Comparison of ENCODE assay signal across 7 mouse cellular contexts in genomic region chr9:45411803-45412202, GRCm38 (mm10). TPM values are rescaled to one million over a fixed set of nuclear protein-coding genes. Genes with fewer than 3 reads are reported as not detected.
DNase-seq lines count a peak whose midpoint lies in the region; ATAC-seq and TF ChIP-seq lines count a peak whose summit lies in the region.

No protein-coding gene starts in this region.

- in situ Hi-C loops in ES-E14 (cut with MboI; ENCODE audit: low sequenced_read_pairs in 2 of 2, unreplicated experiment in 2 of 2) = loop anchor here (5.0 to 10.0 kb wide), 3 partner anchors 107 to 187 kb away; no protein-coding TSS in a partner anchor

- H3K4me3 ChIP-seq in ES-E14 (ENCODE audit: insufficient read depth in 1 of 2, low read depth in 1 of 2, low read length in 2 of 2, poor library complexity in 1 of 2, severe bottlenecking in 1 of 2) = no peak overlapping the region
- peak overlapping the region; percentile 12; the same call in 1 of the 2 replicates for H3K4me3 ChIP-seq in hindbrain, embryonic 10.5 days
- H3K4me3 ChIP-seq in limb, embryonic 12.5 days (replicated peaks) = 0 out of 2 replicates have a peak overlapping the region, but pooled peaks have one; percentile 15
- H3K4me3 ChIP-seq in midbrain, embryonic 16.5 days (ENCODE audit: low read depth, low read length) = no peak overlapping the region

- WGBS in hindbrain, embryonic 10.5 days = 25% methylated on average over 7 of the region's 7 CpGs
- 26% methylated on average over 7 of the region's 7 CpGs for WGBS in limb, embryonic 12.5 days
- 22% methylated on average over 7 of the region's 7 CpGs for WGBS in midbrain, embryonic 16.5 days

- no peaks in the 10 kb centered on the region for H3K36me3 ChIP-seq in ES-E14 (ENCODE audit: control insufficient read depth, insufficient read depth, low read length, poor library complexity, severe bottlenecking)
- H3K36me3 ChIP-seq in hindbrain, embryonic 10.5 days = no peaks in the 10 kb centered on the region
- no peaks in the 10 kb centered on the region for H3K36me3 ChIP-seq in limb, embryonic 12.5 days
- H3K36me3 ChIP-seq in midbrain, embryonic 16.5 days (ENCODE audit: control insufficient read depth, insufficient read depth, low read length) = no peaks in the 10 kb centered on the region

- H3K9me3 ChIP-seq in ES-E14 (ENCODE audit: control insufficient read depth, insufficient read depth, low read depth, low read length) = no peaks in the 10 kb centered on the region
- no peaks in the 10 kb centered on the region for H3K9me3 ChIP-seq in hindbrain, embryonic 10.5 days
- no peaks in the 10 kb centered on the region for H3K9me3 ChIP-seq in limb, embryonic 12.5 days
- no peaks in the 10 kb centered on the region for H3K9me3 ChIP-seq in midbrain, embryonic 16.5 days (replicated peaks; ENCODE audit: control insufficient read depth, low read length, poor library complexity, severe bottlenecking)

- H3K4me2 ChIP-seq in limb, embryonic 12.5 days = peak overlapping the region; percentile 46
- peak overlapping the region; percentile 44 for H3K4me2 ChIP-seq in midbrain, embryonic 16.5 days (ENCODE audit: low read length)

- H3K27ac ChIP-seq in ES-E14 (ENCODE audit: insufficient read depth, low read depth, low read length, poor library complexity, severe bottlenecking) = no peak overlapping the region
- no peak overlapping the region for H3K27ac ChIP-seq in hindbrain, embryonic 10.5 days
- no peak overlapping the region for H3K27ac ChIP-seq in limb, embryonic 12.5 days
- H3K27ac ChIP-seq in midbrain, embryonic 16.5 days (ENCODE audit: low read length) = peak overlapping the region; percentile 44; the same call in 1 of the 2 replicates

- 0 out of 4 replicates have a peak, but pooled peaks cover 0 to 1% of the 10 kb centered on the region in 2 experiments for H3K4me1 ChIP-seq in ES-E14 (ENCODE audit: control insufficient read depth in 2 of 2, insufficient read depth in 2 of 2, low read length in 2 of 2, poor library complexity in 1 of 2)
- H3K4me1 ChIP-seq in hindbrain, embryonic 10.5 days (replicated peaks) = peaks cover 18% of the 10 kb centered on the region
- no peaks in the 10 kb centered on the region for H3K4me1 ChIP-seq in limb, embryonic 12.5 days (replicated peaks)
- H3K4me1 ChIP-seq in midbrain, embryonic 16.5 days (ENCODE audit: control insufficient read depth, insufficient read depth, low read length) = peaks cover 12% of the 10 kb centered on the region

- H3K9ac ChIP-seq in ES-E14 (ENCODE audit: insufficient read depth, low read depth, low read length, poor library complexity, severe bottlenecking) = no peak overlapping the region; the same call in 1 of the 2 replicates
- no peak overlapping the region for H3K9ac ChIP-seq in limb, embryonic 12.5 days (replicated peaks)
- peak overlapping the region; percentile 31; the same call in 1 of the 2 replicates for H3K9ac ChIP-seq in midbrain, embryonic 16.5 days (ENCODE audit: low read depth, low read length)

- DNase-seq in CD4-positive helper T cell, adult 2 months (ENCODE audit: low read depth, low spot score) = peak; percentile 71
- no peak for DNase-seq in ES-E14 (ENCODE audit: low read depth, low spot score)
- peak; percentile 73 for DNase-seq in embryo, embryonic 10 days (ENCODE audit: low spot score)
- DNase-seq in hindbrain, embryonic 10.5 days (ENCODE audit: low spot score) = peak; percentile 15
- no peak for DNase-seq in ovary, adult 18-20 months (ENCODE audit: low spot score)

- peaks cover 31% of the 10 kb centered on the region for H3K27me3 ChIP-seq in hindbrain, embryonic 10.5 days (ENCODE audit: insufficient read depth, poor library complexity, severe bottlenecking)
- H3K27me3 ChIP-seq in limb, embryonic 12.5 days = peaks cover 17% of the 10 kb centered on the region
- H3K27me3 ChIP-seq in midbrain, embryonic 16.5 days (ENCODE audit: control insufficient read depth, insufficient read depth, low read depth, low read length) = no peaks in the 10 kb centered on the region; the same call in 1 of the 2 replicates

- ATAC-seq in limb, embryonic 12.5 days (ENCODE audit: insufficient number of reproducible peaks, insufficient read depth, low FRiP score, low TSS enrichment, low read depth) = no peak; the same call in 1 of the 2 replicates
- ATAC-seq in midbrain, embryonic 16.5 days = peak; percentile 59; the same call in 1 of the 2 replicates

TF ChIP-seq in ES-E14, 5 proteins besides CTCF, POLR2A, EP300 and RAD21:
- TF ChIP-seq ZC3H11A (IDR thresholded peaks at IDR 0.05; ENCODE audit: borderline replicate concordance, low read depth, low read length) (peak; percentile 37; the same call in 1 of the 2 replicates), MAFK (IDR thresholded peaks at IDR 0.05; ENCODE audit: insufficient read depth, low read depth, low read length) (no peak)
TF ChIP-seq in ES-E14: peak in this region for 1.

RNA-seq across cellular contexts. Expression of gene Fxyd2, which starts 12.3 kb away (rescaled TPM):
- total RNA-seq in ES-E14 (2012; rRNA removed) = 2.2 and 2.5 TPM in 2 replicates
- polyA plus RNA-seq in hindbrain, embryonic 10.5 days (2016; fragmentation: Nextera tagmentation; extraction: Ambion mirVana) = 0.93 and 1.1 TPM in 2 replicates
- polyA plus RNA-seq in limb, embryonic 12.5 days (2016; fragmentation: Nextera tagmentation; extraction: Ambion mirVana) = 1.9 and 2.2 TPM in 2 replicates
- 10.8 and 14.3 TPM in 2 replicates for polyA plus RNA-seq in midbrain, embryonic 16.5 days (2015; fragmentation: Nextera tagmentation; extraction: Ambion mirVana)

RNA-seq across cellular contexts. Expression of gene Dscaml1, which starts 14.6 kb away (rescaled TPM):
- 1.3 and 6.7 TPM in 2 replicates for total RNA-seq in ES-E14 (2012; rRNA removed)
- 0.78 and 0.92 TPM in 2 replicates for polyA plus RNA-seq in hindbrain, embryonic 10.5 days (2016; fragmentation: Nextera tagmentation; extraction: Ambion mirVana)
- 0.83 and 0.84 TPM in 2 replicates for polyA plus RNA-seq in limb, embryonic 12.5 days (2016; fragmentation: Nextera tagmentation; extraction: Ambion mirVana)
- polyA plus RNA-seq in midbrain, embryonic 16.5 days (2015; fragmentation: Nextera tagmentation; extraction: Ambion mirVana) = 17.9 and 20.6 TPM in 2 replicates

RNA-seq across cellular contexts. Expression of gene Fxyd6, which starts 41.8 kb away (rescaled TPM):
- 98.9 and 211 TPM in 2 replicates for total RNA-seq in ES-E14 (2012; rRNA removed)
- polyA plus RNA-seq in hindbrain, embryonic 10.5 days (2016; fragmentation: Nextera tagmentation; extraction: Ambion mirVana) = 155 and 167 TPM in 2 replicates
- polyA plus RNA-seq in limb, embryonic 12.5 days (2016; fragmentation: Nextera tagmentation; extraction: Ambion mirVana) = 119 and 126 TPM in 2 replicates
- polyA plus RNA-seq in midbrain, embryonic 16.5 days (2015; fragmentation: Nextera tagmentation; extraction: Ambion mirVana) = 722 and 817 TPM in 2 replicates

Comparison
In these comparisons a context has a peak if more than half of its experiments do, and no peak if none do; other contexts are left out.
1. DNase-seq: peak in CD4-positive helper T cell, adult 2 months (single experiment), embryo, embryonic 10 days (single experiment) and hindbrain, embryonic 10.5 days (single experiment); none in ES-E14 (single experiment) and ovary, adult 18-20 months (single experiment).
2. H3K4me3 ChIP-seq: peak in hindbrain, embryonic 10.5 days (single experiment) and limb, embryonic 12.5 days (single experiment); none in ES-E14 (0 of 2) and midbrain, embryonic 16.5 days (single experiment).